7 mouse cellular contexts compared by ENCODE assay signal in the genomic region with DNA sequence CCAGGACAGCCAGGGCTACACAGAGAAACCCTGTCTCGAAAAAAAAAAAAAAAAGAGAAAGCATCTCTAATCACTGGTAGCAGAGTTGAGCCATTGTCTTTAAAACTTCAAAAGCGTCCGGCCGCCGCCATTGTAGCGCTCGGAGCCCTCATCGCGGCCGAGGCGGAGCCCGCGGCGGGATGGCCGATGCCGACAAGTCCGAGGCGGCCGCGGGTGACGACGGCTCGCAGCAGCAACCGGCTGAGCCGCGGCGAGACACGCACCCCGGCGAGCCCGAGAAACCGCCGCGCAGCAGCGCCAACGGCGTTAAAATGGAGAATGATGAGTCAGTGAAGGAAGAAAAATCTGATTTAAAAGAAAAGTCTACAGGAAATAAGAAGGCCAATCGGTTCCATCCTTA. TPM values are rescaled to one million over a fixed set of nuclear protein-coding genes. Genes with fewer than 3 reads are reported as not detected.
DNase-seq lines count a peak whose midpoint lies in the region; ATAC-seq and TF ChIP-seq lines count a peak whose summit lies in the region.
"Not testable (repeated sequence)": the region's sequence is repeated elsewhere in the genome, so short reads cannot be mapped to it uniquely, and the experiment has no call there.

Gm9833 (plus strand) TSS at position 117 of the 400 bp plus-strand sequence.

- peak; percentile 67 for ATAC-seq in erythroblast, adult 5-6 weeks (replicated peaks; ENCODE audit: low FRiP score, poor library complexity, severe bottlenecking)
- ATAC-seq in heart, embryonic 11.5 days (replicated peaks; ENCODE audit: insufficient number of reproducible peaks, low FRiP score, low TSS enrichment); hindbrain, embryonic 14.5 days (ENCODE audit: low FRiP score); liver, embryonic 12.5 days: not testable (repeated sequence)
- ATAC-seq in midbrain, embryonic 12.5 days (ENCODE audit: low FRiP score, low read depth), result peak; percentile 50; the same call in 1 of the 2 replicates

- 28% methylated on average over 30 of the region's 38 CpGs for WGBS in heart, embryonic 11.5 days (ENCODE audit: insufficient replicate concordance)
- 12% methylated on average over 30 of the region's 38 CpGs for WGBS in hindbrain, embryonic 14.5 days
- 14% methylated on average over 36 of the region's 38 CpGs for WGBS in liver, embryonic 12.5 days (ENCODE audit: insufficient replicate concordance)
- 22% methylated on average over 37 of the region's 38 CpGs for WGBS in midbrain, embryonic 12.5 days
- 40% methylated on average over 38 of the region's 38 CpGs for WGBS in small intestine, adult 2 months

- H3K9me3 ChIP-seq in heart, embryonic 11.5 days (replicated peaks; ENCODE audit: control insufficient read depth, low read length); hindbrain, embryonic 14.5 days (ENCODE audit: control insufficient read depth, low read length); liver, embryonic 12.5 days (replicated peaks); midbrain, embryonic 12.5 days: not testable (repeated sequence)

- H3K27ac ChIP-seq in heart, embryonic 11.5 days (ENCODE audit: low read depth, low read length); hindbrain, embryonic 14.5 days; layer of hippocampus, adult 2 months; liver, embryonic 12.5 days; midbrain, embryonic 12.5 days (replicated peaks); small intestine, adult 2 months (ENCODE audit: insufficient read depth, low read depth, low read length): not testable (repeated sequence)

- not testable (repeated sequence) for H3K36me3 ChIP-seq in heart, embryonic 11.5 days (ENCODE audit: control insufficient read depth, insufficient read depth, low read length); hindbrain, embryonic 14.5 days (replicated peaks; ENCODE audit: control insufficient read depth, insufficient read depth); liver, embryonic 12.5 days; midbrain, embryonic 12.5 days; small intestine, adult 2 months (ENCODE audit: control insufficient read depth, insufficient read depth, low read length)

- peak within 1 kb of the TSS; percentile 49 for H3K4me2 ChIP-seq in heart, embryonic 11.5 days
- peak within 1 kb of the TSS; percentile 39 for H3K4me2 ChIP-seq in hindbrain, embryonic 14.5 days (replicated peaks)
- H3K4me2 ChIP-seq in liver, embryonic 12.5 days, result peak within 1 kb of the TSS; percentile 37; the same call in 1 of the 2 replicates
- peak within 1 kb of the TSS; percentile 34; the same call in 1 of the 2 replicates for H3K4me2 ChIP-seq in midbrain, embryonic 12.5 days (replicated peaks)

- H3K4me3 ChIP-seq in heart, embryonic 11.5 days (ENCODE audit: low read depth, low read length); layer of hippocampus, adult 2 months; liver, embryonic 12.5 days; midbrain, embryonic 12.5 days: not testable (repeated sequence)
- peak within 1 kb of the TSS; percentile 24 for H3K4me3 ChIP-seq in hindbrain, embryonic 14.5 days (replicated peaks; ENCODE audit: low read length)
- H3K4me3 ChIP-seq in small intestine, adult 2 months (ENCODE audit: low read depth, low read length), result peak within 1 kb of the TSS; percentile 18; the same call in 1 of the 2 replicates

- not testable (repeated sequence) for TF ChIP-seq POLR2A in small intestine, adult 2 months (IDR thresholded peaks at IDR 0.05; ENCODE audit: low read depth, low read length)

- not testable (repeated sequence) for DNase-seq in hindbrain, embryonic 14.5 days (ENCODE audit: low spot score); layer of hippocampus, adult 2 months (ENCODE audit: low spot score in 2 of 2)

- not testable (repeated sequence) for TF ChIP-seq CTCF in layer of hippocampus, adult 2 months (conservative IDR thresholded peaks at IDR 0.05); small intestine, adult 2 months (IDR thresholded peaks at IDR 0.05; ENCODE audit: extremely low read depth, insufficient read length, insufficient replicate concordance, low read depth, low read length)

- not testable (repeated sequence) for H3K4me1 ChIP-seq in heart, embryonic 11.5 days (ENCODE audit: control insufficient read depth, insufficient read depth, low read length); hindbrain, embryonic 14.5 days (replicated peaks; ENCODE audit: control insufficient read depth, insufficient read depth, low read length); liver, embryonic 12.5 days; midbrain, embryonic 12.5 days; small intestine, adult 2 months (ENCODE audit: control insufficient read depth, insufficient read depth, insufficient read length, low read length)

- H3K27me3 ChIP-seq in heart, embryonic 11.5 days (ENCODE audit: control insufficient read depth, insufficient read depth, low read length); hindbrain, embryonic 14.5 days (ENCODE audit: control insufficient read depth, insufficient read depth, low read length); small intestine, adult 2 months (ENCODE audit: control insufficient read depth, insufficient read depth, low read length): not testable (repeated sequence)
- peaks cover 46% of the 10 kb centered on the region for H3K27me3 ChIP-seq in liver, embryonic 12.5 days (replicated peaks)
- peaks cover 11% of the 10 kb centered on the region; the same call in 1 of the 2 replicates for H3K27me3 ChIP-seq in midbrain, embryonic 12.5 days

- not testable (repeated sequence) for H3K9ac ChIP-seq in heart, embryonic 11.5 days (ENCODE audit: low read depth, low read length); hindbrain, embryonic 14.5 days; liver, embryonic 12.5 days; midbrain, embryonic 12.5 days (replicated peaks)

RNA-seq across cellular contexts. Expression of gene Gm9833, which starts in this region (rescaled TPM):
- total RNA-seq in erythroblast, adult 5-6 weeks (2015; ENCODE audit: low replicate concordance), result 3.3 and 3.8 TPM in 2 replicates
- total RNA-seq in erythroblast, adult 5-6 weeks (2017; ENCODE audit: low replicate concordance), result 4.2 and 5.6 TPM in 2 replicates
- 3.1 and 3.4 TPM in 2 replicates for polyA plus RNA-seq in heart, embryonic 11.5 days (2014; fragmentation: Nextera tagmentation; extraction: Ambion mirVana)
- polyA plus RNA-seq in hindbrain, embryonic 14.5 days (2014; fragmentation: Nextera tagmentation; extraction: Ambion mirVana), result 7.2 and 8.6 TPM in 2 replicates
- 10 to 100 TPM; 11.6 to 12.9 TPM for total RNA-seq in layer of hippocampus, adult 2 months (2021)
- polyA plus RNA-seq in liver, embryonic 12.5 days (2016; fragmentation: Nextera tagmentation; extraction: Ambion mirVana), result 2.1 and 2.2 TPM in 2 replicates
- 9.2 and 9.9 TPM in 2 replicates for polyA plus RNA-seq in midbrain, embryonic 12.5 days (2016; fragmentation: Nextera tagmentation; extraction: Ambion mirVana)
- polyA plus RNA-seq in small intestine, adult 2 months (2012; rRNA removed), result not detected in 2 replicates
